Mouse (Mus musculus) ovary, adult 18-20 months (tissue): ENCODE measurements at regions not wholly inside any gene's neighbourhood (a gene's known extent, or its start where the extent isn't known, plus 50 kb on each side); places are given as distances from the start of the nearest gene placed in this dataset.

Experiments used
- DNase-seq: peaks from one replicate; pipeline ENCODE4 v3.0.0; 2022; ENCODE audit warnings: low spot score, mixed read lengths

DNA sequence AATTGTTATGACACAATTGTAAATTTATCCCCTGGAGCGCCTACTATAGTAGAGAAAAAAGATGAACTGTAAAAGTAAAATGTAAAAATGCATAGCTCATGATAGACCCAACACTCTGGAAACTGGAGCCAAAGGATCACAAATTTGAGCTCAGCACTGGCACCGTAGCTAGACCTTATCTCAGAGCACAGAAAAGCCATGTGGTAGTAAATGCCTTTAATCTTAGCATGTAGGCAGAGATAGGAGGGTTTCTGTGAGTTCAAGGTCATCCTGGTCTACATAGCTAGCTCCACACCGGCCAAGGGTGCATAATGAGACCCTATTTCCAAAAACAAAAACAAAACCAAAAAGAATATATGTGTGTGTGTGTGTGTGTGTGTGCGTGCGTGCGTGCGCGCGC, 203.6 kb upstream of the Hnrnpa3 start:
- no peak for DNase-seq

DNA sequence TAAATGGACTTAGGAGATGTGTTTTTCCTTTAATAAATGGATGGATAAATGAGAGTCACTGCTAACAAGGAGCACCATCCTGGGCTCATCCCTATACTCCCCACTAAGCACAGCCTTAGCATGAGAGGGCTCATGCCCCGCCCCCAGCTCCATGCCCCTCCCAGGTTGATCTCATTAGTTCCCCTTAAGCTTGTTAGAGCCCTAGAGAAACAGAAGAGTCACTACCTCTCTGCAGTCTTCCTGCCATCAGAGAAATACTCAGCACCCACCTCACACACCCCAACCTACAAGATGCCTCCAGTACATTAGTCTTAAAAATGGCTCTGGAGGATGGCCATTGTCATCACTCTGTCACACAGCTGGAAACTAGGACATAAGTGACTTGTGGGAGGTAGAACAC, 202.8 kb upstream of the Hnrnpa3 start:
- DNase-seq = no peak

DNA sequence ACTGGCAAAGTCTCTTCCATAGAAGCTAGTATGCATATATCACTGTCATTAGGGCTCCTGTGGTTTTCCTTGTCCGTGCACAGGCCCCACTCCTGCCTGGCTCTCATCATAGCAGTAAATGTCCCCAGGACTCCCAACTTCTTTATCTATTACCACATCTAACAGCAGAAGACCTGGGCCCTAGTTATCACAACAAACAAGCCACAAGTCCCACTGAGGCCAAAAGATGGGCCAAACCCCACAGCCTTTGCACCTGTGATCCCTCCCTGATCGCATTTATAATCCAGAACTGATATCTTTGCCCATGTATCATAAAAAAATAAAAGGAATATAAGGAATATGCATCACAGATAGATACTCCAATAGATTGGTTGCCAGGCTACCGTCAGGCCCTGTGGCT, 201.6 kb upstream of the Hnrnpa3 start:
- DNase-seq = no peak

DNA sequence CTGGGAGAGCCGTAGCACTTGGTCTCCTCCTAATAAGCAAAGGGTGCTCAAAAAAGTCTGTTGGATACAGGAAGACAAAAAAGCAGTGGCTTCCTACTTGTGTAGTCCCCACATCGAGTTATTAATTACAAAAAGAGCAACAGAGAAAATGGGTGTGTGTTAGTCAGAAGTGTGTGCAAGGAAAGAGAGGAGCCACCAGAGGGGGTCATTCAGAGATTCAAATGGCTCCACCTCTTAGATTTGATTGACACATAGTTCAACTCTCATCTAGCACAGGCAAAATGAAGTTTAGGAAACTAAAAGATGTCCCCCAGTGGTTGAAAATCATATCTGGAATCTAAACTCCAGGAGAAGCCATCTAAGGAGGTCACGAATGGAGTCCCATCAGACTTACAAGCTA, 200.2 kb upstream of the Hnrnpa3 start:
- no peak for DNase-seq

DNA sequence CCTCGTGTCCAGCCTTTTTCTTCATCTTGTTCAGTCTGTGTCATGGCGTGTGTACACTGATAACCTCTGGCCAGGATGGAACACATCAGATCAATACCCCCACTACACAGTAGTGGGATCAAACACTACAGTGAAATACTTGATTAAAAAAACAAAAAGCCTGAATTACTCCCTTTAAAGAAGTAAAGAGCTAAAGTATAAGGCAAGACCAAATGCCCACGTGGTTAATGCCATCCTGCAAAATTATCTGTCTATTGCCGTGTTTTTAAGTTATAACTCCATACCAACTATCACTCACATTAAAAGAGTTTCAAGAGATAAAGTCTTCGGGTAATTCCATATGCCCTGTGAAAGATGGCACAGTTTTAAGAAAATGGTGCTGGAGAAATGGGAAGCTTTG, 198.6 kb upstream of the Hnrnpa3 start:
- no peak for DNase-seq

DNA sequence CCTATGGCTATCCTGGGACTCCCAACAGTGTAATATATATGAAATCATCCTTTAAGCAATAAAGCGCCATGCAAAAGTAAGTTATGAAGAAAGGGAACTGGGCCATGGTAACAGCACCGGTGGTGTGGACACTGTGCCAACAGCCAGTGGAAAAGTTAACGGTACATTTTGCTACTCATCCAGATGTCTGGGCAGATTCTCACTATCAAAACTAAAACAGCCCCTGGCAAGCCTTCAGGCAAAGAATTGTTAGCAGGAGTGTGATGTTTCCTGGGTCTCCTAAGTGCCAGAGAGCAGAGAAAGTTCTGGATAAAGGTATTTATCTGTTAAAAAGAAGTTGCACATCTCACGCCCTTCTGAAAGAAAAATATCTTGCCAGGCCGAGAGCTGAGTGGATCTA, 198.0 kb upstream of the Hnrnpa3 start:
- DNase-seq = no peak

DNA sequence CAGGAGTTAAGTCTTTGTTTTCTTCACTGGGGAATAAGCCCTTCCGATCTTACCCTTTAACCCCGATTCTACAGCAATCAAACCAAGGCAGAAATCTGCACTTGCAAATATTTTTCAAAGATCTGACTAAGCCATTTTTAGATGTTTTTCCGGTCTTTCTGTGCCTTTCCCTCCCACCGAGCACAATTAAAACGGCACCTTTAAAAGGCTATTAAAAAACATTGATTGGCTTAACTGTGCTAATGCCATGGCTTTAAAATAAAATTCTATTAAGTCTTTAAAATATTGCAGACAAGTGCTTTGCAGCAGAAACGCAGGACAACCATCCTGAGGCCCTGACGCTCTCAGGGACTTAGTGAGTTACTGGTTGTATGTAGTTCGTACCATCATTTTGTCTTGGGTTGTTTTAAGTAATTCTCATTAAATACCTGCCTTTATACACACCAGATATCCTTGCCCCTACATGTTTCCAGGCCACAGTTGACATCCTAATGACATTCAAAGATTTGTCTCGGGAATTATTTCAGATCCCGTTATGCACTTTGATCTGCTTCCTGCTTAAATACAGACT, 197.6 kb upstream of the Hnrnpa3 start:
- DNase-seq = no peak

DNA sequence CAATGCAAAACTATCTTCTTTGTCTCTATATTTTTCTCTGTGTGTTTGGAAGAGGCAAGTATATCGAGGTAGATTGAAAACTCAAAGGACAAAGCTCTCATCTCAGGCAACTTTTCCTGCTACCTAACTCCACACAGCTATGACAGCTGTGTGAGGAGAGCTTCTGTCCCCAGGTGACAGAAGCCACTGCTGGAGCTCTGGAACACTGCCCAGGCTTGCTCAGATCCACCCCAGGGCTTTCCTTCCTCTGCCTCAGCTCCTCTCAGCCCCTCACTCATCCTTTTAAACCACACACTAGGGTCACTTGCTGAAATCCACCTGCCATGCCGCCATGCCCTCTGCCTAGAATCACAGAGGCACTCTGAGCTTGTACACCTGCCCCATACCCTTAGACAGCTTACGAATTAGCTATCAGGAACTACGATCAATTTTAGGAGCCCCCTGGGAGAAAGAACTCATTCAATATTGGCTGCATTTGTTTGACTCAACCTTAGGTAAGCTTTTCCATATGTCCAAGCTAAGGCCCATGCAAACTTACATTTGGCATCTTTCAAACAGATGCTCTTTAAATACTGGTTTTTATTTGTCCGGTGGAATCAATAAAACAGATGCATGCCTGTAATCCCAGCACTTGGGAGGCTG, 196.9 kb upstream of the Hnrnpa3 start:
- DNase-seq = no peak

DNA sequence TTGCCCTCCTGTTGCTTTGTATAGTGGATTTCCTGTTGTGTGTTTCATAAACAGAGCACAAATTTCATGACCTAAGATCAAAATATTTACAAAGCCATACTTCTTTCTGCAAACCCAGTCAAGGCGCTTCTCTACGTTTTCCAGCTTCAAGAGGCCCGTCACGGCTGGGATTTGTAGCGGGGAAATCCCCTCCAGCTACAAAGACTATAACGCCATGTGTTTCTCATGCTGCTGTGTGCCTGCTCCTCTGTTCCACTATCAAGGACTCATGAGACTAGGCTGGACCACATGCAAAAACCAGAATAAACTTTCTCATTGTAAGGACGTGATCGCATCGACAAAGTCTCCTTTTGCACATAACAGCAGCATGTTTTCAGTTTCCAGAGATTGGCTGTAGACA, 196.0 kb upstream of the Hnrnpa3 start:
- no peak for DNase-seq

DNA sequence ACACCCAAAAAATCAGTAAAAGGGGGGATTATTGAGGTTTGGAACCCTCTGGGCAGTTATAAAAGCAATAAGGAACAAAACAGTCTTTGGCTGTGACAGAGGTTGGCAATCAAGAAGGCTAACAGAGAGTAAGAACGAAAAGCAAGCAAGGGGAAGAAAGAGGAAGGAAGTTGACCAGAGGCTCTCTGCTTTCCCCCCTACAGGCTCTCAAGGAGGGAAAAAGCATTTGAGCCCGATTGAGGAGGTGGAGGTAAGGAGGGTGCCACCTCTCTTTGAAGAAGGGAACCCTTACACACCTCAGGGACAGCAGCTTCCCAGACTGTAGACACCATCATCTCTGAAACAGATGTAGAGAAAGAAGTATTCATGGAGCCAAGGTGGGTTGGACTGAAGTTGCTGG, 194.6 kb upstream of the Hnrnpa3 start:
- DNase-seq = no peak

DNA sequence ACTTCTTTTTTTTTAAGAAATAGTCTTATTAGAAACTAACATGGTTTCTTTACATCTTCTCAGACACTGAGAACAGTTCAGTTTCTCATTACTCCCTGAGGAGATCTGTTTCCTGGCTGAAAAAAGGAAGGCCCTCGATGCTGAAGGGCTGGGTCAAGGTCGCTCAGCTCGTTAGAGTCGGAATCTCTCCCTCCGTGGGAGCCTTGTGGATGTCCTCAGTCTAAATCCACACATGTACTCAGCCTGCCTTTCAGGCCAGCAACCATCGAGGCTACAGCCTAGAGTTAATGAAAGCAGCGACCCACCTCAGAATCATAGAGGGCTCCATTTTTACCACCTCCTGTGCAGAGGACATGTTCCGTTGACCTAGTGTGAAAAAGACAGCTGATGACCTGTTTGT, 190.2 kb upstream of the Hnrnpa3 start:
- DNase-seq = no peak

DNA sequence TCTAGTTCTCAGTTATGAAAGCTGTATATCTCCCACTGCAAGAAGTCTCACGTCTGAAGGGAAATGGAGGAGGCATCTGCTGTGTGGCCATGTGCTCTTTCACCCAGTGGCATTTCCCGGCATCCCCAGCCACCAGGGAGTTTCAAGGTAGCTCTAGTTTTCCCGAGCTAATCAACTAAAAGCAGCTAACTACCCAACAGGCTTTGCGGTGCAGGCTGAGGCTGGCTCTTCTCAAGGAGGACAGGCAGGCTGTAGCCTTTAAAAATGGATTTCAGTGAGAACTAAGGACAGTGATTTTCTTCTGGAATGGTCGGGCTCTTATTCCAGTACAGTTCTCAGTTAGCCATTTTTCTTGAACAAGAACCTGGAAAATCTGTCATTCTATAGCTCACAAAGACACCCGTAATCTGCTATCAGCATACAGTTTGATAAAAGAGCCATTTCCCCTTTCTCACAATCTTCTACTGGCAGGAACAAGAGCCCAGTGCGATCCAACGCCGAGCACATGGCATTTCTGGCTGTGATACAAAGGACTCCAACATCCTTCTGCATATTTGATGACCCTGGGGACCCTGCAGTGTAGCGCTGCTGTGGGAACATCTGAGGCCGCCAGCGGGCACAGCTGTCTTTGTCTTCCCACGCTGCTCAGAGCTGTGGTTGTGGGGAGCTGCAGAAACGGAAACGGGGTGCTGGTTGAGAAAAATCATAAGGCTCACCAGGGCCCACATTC, 188.9 kb upstream of the Hnrnpa3 start:
- no peak for DNase-seq

DNA sequence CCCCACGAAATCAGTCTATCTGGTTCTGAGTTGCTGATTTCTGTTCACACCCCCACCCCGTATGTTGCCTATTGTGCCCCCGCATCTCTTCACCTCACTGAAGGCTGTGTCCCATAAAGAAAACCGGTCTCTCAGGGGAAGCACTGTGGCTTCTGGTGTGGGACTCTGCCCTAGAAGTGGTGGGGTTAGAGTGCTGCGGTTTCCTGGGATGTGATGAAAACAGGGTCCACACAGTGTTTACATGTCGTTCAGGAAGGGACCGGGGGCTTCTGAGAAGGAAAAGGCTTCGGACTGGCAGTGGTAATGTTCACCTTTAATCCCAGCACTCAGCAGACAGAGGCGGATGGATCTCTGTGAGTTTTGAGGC, 188.4 kb upstream of the Hnrnpa3 start:
- no peak for DNase-seq

DNA sequence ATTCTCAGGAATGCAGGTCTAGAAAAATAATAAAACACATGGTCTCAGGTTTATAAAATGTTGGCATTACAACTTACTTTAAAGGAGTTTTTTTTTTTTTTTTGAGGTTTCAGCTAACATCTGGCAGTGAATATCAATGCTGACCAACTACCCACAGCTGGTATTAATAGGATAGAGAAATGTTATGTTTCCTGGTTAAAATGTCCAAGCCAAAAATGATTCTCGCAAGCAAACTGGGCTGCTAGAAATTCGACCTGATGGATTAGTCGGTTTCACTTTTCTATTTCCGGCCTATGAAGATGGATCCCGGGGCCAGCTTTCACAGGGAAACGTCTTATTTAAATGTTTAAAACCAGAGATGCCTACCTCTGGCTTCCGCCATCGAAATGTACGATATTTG, 186.6 kb upstream of the Hnrnpa3 start:
- no peak for DNase-seq

DNA sequence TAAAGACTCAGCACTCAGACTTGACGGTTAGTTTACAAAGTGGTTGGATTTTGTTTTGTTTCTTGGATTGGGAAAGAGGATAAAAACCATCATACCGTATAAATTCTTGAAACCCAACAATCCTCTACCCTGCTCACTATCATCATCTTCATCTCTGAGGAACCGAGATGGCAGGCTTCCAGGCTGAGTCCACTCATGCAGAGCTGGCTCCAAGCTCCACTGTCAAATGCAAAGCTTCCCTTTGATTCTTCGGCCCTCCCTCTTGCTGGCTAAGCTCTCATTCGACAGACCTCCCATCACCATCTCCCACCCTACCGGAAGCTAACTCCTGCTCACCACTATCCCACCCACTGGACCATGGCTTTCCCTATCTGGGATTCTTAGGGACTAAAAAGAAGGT, 184.6 kb upstream of the Hnrnpa3 start:
- no peak for DNase-seq

DNA sequence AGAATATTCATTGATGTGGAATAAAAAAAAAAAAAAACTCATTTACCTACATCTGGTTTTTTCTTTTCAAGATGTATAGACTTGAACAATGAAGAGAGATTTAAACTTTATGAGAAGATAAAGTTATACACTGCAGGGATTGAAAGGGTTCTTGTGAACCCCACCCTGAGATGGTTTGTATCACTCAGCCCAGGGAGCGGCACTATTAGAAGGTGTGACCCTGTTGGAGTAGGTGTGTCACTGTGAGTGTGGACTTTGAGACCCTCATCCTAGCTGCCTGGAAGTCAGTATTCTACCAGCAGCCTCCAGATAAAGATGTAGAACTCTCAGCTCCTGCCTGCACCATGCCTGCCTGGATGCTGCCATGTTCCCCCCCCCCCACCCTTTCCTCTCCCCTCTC, 182.7 kb upstream of the Hnrnpa3 start:
- DNase-seq = no peak

DNA sequence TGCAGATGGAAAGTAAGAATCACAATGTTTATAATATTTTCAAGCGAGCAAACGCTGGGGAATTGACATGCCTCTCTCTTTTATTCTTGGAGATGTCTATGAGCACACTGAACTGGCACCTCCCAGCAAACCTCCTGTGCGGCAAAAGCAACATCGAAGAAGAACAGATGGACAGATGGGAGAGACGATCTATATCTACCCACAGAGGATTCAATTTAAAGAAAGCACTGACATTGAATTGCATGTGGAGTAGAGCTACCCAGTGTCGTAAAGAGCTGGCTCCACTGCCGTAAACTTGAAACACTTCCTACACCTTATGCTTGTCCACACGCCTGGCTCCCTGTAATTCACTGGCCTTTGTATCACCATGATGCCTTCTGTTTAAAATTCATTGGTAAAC, 182.0 kb upstream of the Hnrnpa3 start:
- no peak for DNase-seq

DNA sequence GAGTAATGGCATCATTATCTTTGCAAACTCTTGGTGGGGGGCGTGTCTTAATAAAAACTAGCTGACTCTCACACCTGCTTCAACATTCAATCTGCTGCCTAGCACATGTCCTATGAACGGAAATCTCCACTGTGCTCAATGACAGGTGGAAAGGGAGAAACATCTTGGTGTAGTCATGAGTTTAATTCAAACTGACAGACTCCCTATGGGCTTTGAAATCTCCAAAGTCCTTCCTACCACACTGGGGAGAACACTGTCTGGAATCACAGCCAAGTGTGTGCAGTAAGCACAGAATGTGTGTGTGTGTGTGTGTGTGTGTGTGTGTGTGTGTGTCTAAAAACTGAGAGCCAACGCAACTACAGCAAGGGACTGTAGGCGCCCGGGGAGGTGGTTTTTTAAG, 179.5 kb upstream of the Hnrnpa3 start:
- no peak for DNase-seq

DNA sequence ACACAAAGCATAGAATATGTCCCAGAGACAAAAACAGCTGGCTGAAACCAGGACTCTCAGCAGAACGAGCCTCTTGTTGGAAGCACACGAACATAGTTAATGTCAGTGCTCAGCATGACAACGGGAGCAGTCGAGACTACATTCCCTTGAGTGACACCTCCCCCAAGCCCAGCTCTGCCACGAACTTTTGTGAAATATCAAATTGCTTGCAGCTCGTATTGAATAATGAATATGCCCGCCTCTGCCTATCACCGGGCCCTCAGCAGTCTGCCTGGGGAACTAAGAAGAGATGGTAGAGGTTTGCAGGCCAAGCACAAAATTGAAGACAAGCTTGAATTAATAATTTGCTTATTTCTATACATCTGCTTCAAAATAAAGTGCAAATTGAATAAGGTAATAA, 177.2 kb upstream of the Hnrnpa3 start:
- no peak for DNase-seq

DNA sequence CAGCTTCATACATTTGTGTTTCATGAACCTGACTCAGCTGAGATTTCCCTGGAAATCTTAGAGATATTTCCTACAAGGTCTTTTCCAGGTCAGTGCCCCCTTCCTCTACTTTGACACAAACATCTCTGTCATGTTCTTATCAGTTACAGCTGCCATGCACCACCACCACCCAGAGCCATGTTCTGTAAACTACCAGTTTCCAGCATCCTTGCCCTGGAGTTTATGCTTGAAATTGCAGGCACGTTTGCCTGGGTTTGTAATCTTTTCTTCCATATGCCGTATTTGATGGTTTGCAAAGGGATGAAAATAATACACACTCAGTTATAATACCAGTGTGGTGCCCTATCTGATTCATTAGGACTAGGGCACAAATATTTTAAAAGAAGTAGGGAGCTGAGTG, 176.6 kb upstream of the Hnrnpa3 start:
- DNase-seq = no peak

DNA sequence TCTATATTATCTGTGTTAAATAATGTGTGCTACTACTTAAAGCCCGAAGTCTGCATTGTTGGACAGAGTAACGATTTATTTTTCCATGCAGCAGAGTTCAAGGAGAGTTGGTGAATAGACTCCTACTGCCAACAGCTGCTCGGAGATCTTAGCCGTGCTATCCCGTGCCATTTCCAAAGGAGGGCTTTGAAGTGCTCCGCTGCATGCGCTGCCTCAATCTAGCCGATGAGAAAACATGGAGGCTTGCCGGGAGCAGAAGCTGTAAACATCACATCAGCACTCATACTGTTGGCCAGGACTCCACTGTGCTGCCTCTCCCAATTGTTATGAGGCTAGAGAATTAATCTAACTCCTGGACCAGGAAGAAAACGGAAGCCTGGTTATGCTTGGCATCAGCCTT, 174.1 kb upstream of the Hnrnpa3 start:
- DNase-seq = peak; percentile 20

DNA sequence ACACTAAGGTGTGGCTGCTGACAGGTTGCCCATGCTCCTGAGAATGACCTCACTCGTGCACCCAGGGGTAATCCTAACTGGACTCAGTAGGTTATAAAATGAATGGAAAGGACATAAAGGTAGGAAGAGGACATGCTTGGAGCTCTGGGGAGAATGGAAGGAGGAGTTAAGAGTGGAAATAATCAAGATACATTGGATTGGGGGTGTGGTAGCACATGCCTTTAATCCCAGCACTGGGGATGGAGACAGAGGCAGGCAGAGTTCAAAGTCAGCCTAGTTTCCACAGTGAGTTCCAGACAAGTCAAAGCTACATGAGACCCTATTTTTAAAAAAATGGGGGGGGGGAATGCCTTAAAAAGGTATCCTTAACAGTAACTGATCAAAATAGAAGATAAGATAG, 167.9 kb upstream of the Hnrnpa3 start:
- no peak for DNase-seq

DNA sequence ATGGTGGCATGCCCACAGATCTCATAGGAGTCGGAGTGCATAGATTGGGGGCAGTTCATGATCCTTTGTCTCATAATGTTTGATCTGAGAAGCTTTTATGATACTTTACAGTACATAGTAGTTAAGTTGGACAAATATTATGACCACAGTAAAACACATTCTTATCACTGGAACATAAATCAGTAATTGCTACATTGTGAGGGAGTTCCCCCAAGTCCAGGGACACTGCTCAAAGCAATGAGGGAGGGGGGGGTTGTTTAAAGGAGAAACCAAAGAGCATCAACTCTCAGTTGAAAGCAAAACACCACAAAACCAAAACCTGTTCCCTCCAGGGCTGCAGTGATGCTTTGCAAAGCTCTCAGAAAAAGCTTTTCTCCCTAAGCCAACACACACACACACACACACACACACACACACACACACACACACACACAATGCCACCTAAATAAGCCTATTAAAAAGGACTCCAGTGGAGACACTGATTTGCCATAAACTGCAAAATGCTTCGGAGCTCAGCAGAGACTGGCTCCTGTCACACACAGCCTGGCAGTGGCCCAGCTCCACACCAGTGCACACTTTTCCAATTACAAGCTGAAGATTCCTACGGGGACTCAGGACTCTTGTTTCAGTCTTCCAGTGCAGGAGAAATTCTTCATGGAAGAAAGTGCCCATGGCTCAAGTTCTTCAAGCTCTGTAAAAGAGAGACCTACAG, 167.1 kb upstream of the Hnrnpa3 start:
- DNase-seq = no peak
